Mouse (Mus musculus) liver, embryonic 13.5 days (tissue): Measurements from ENCODE around the gene Btrc. TPM values are rescaled to one million over a fixed set of nuclear protein-coding genes. Genes with fewer than 3 reads are reported as not detected.
"Not testable (repeated sequence)": the region's sequence is repeated elsewhere in the genome, so short reads cannot be mapped to it uniquely, and the experiment has no call there.

Experiments used
- ATAC-seq: fragments of 200-750 bp; cut with Nextera tagmentation; 2 replicates; pipeline ENCODE4 v1.8.0; 2017; ENCODE audit warnings: low read depth, mild to moderate bottlenecking, moderate number of reproducible peaks, moderate library complexity
- DNase-seq: peaks from one replicate; pipeline ENCODE4 v3.0.0; 2022
- H3K27ac ChIP-seq: fragments of 300-500 bp; sonication (generic); 2 replicates; pipeline ENCODE4 v1.5.1; 2015; ENCODE audit warnings: moderate library complexity, mild to moderate bottlenecking, inconsistent platforms
- H3K27me3 ChIP-seq: fragments of 300-500 bp; sonication (generic); 2 replicates; pipeline ENCODE4 v1.6.1; 2015; ENCODE audit warnings: mild to moderate bottlenecking, inconsistent platforms
- H3K36me3 ChIP-seq: fragments of 300-500 bp; sonication (generic); 2 replicates; pipeline ENCODE4 v1.6.1; 2015; ENCODE audit warnings: mild to moderate bottlenecking, inconsistent platforms
- H3K4me1 ChIP-seq: fragments of 300-500 bp; sonication (generic); replicated peaks from 2 replicates; pipeline ENCODE4 v1.6.1; 2015; ENCODE audit warnings: inconsistent platforms
- H3K4me2 ChIP-seq: fragments of 300-500 bp; sonication (generic); 2 replicates; pipeline ENCODE4 v1.6.1; 2015; ENCODE audit warnings: inconsistent platforms, mild to moderate bottlenecking, moderate library complexity
- H3K4me3 ChIP-seq: fragments of 300-500 bp; sonication (generic); replicated peaks from 2 replicates; pipeline ENCODE4 v1.5.1; 2015; ENCODE audit warnings: mild to moderate bottlenecking, inconsistent platforms
- H3K9ac ChIP-seq: fragments of 300-500 bp; sonication (generic); 2 replicates; pipeline ENCODE4 v1.6.1; 2015; ENCODE audit warnings: mild to moderate bottlenecking, inconsistent platforms
- H3K9me3 ChIP-seq: fragments of 300-500 bp; sonication (generic); replicated peaks from 2 replicates; pipeline ENCODE4 v1.6.1; 2016; ENCODE audit warnings: inconsistent platforms
- WGBS: fragments of 180-500 bp; shearing (Covaris S2); methylation state at CpG from one replicate; pipeline ENCODE4 v1.1.7; 2015; ENCODE audit not compliant: insufficient replicate concordance; 5-methylcytosine and 5-hydroxymethylcytosine counted together
- polyA plus RNA-seq: library from polyadenylated mRNA; unstranded; fragments of >200 nt; fragmentation: Nextera tagmentation; extraction: Ambion mirVana; gene quantifications from 2 replicates; pipeline ENCODE4 v1.2.1, GENCODE M21; 2015

Btrc gene
- polyA plus RNA-seq, 1 experiment from 2014 or later = 44.1 TPM

DNA sequence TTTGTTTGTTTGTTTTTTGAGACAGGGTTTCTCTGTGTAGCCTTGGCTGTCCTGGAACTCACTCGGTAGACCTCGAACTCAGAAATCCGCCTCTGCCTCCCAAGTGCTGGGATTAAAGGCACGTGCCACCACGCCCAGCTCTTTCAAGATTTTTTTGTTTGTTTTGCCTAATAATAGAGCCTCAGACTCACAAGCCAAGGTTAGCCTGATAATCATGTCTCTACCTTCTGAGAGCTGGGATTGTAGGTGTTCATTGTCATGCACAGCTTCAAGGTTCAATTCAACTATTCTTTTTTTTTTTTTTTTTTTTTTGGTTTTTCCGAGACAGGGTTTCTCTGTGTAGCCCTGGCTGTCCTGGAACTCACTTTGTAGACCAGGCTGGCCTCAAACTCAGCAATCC lies 6.7 kb upstream of the Btrc start:
- not testable (repeated sequence) for H3K27ac ChIP-seq, H3K4me2 ChIP-seq, H3K4me3 ChIP-seq, H3K27me3 ChIP-seq, H3K9me3 ChIP-seq, DNase-seq, H3K36me3 ChIP-seq, ATAC-seq, H3K9ac ChIP-seq
- 64% methylated on average over 6 of the region's 6 CpGs for WGBS
- H3K4me1 ChIP-seq = peaks cover 20% of the 10 kb centered on the region

- DNase-seq (peak; percentile 34), ATAC-seq (peak; percentile 37)
- Histone ChIP-seq H3K4me3 (no peak overlapping the region), H3K4me2 (peak overlapping the region; percentile 17; the same call in 1 of the 2 replicates), H3K36me3 (no peaks in the 10 kb centered on the region), H3K4me1 (peaks cover 41% of the 10 kb centered on the region), H3K27me3 (no peaks in the 10 kb centered on the region; the same call in 1 of the 2 replicates), H3K9ac (no peak overlapping the region), H3K9me3 (no peaks in the 10 kb centered on the region), H3K27ac (peak overlapping the region; percentile 70)
These were observed 3.0 kb upstream of the Btrc start for GRCm38 (mm10) chr19:45360486-45360885.

DNA sequence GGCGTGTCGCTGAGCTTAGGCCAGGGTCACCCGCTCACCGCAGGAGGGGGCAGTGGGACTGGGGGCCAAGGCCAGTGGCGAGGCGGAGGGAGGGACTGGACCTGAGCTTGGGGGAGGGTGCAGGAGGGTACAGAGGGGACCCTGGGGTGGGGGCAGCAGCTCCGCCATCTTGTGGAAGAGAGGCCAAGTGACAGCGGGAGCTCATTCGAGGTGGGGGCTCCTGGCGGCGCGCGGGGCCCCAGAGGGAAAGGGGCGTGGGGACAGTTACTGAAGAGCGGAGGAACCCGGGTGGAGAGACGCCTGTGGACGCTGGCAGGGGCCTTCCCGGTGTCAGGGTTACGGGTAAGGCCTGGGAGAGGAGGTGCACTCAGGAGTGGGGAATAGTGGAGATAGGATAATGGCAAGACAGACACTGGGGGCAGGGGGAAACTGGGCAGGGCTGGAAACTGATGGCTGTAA lies 428 bp downstream of the Btrc start:
- H3K4me2 ChIP-seq = peak overlapping the region; percentile 85
- ATAC-seq (no peak; the same call in 1 of the 2 replicates), DNase-seq (no peak)
- no peaks in the 10 kb centered on the region for H3K36me3 ChIP-seq
- H3K27me3 ChIP-seq = no peaks in the 10 kb centered on the region
- WGBS = under 1% methylated on average over 20 of the region's 20 CpGs
- H3K4me1 ChIP-seq = peaks cover 49% of the 10 kb centered on the region
- no peaks in the 10 kb centered on the region for H3K9me3 ChIP-seq
- H3K27ac ChIP-seq = peak overlapping the region; percentile 74
- peak overlapping the region; percentile 92 for H3K9ac ChIP-seq
- peak overlapping the region; percentile 82 for H3K4me3 ChIP-seq

DNA sequence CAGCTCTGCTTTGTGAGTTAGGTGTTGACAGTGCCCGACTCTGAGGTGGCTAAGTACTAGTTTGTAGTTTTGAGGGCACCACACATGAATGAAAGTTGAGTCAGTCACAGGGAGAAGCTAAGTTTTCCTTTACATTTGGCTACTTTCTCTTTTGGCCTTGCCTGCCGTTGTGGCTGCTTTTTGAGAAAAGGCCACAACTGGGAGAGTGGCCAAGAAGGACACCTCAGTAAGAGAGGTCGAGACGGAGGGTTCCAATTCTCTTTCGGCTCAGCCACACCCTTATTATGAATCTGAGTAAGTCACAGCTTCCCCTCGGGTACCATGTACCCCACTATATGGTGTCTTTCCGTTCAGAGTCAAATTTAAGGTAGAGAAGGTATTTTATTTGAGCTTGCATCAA lies 3.1 kb downstream of the Btrc start:
- peaks cover 30% of the 10 kb centered on the region for H3K4me1 ChIP-seq
- no peaks in the 10 kb centered on the region for H3K27me3 ChIP-seq
- no peaks in the 10 kb centered on the region for H3K9me3 ChIP-seq
- DNase-seq = no peak
- 76% methylated on average over 7 of the region's 7 CpGs for WGBS
- no peaks in the 10 kb centered on the region for H3K36me3 ChIP-seq
- ATAC-seq = no peak
- H3K4me3 ChIP-seq = no peak overlapping the region
- no peak overlapping the region for H3K27ac ChIP-seq
- H3K9ac ChIP-seq = no peak overlapping the region
- H3K4me2 ChIP-seq = no peak overlapping the region

DNA sequence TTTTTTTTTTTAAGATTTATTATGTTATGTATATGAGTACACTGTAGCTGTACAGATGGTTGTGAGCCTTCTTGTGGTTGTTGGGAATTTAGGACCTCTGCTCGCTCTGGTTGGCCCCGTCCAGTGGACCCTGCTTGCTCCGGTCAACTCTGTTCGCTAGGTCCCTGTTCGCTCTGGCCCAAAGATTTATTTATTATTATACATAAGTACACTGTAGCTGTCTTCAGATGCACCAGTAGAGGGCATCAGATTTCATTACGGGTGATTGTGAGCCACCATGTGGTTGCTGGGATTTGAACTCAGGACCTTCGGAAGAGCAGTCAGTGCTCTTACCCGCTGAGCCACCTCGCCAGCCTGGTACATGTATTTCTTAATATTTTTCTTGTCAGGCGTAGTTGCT lies 21.3 kb downstream of the Btrc start:
- ATAC-seq, H3K4me1 ChIP-seq, DNase-seq, H3K9me3 ChIP-seq, H3K27me3 ChIP-seq, H3K9ac ChIP-seq, H3K4me3 ChIP-seq, H3K27ac ChIP-seq, H3K4me2 ChIP-seq: not testable (repeated sequence)
- 87% methylated on average over 10 of the region's 10 CpGs for WGBS
- H3K36me3 ChIP-seq = peaks cover 18% of the 10 kb centered on the region

- no peak overlapping the region for H3K27ac ChIP-seq
- no peaks in the 10 kb centered on the region for H3K4me1 ChIP-seq
- no peaks in the 10 kb centered on the region for H3K9me3 ChIP-seq
- H3K27me3 ChIP-seq = no peaks in the 10 kb centered on the region
- H3K9ac ChIP-seq = no peak overlapping the region
- no peak for ATAC-seq
- no peak for DNase-seq
- H3K4me3 ChIP-seq = no peak overlapping the region
- H3K36me3 ChIP-seq = peaks cover 12% of the 10 kb centered on the region
- WGBS = 85% methylated on average over 6 of the region's 6 CpGs
- H3K4me2 ChIP-seq = no peak overlapping the region
These were observed 25.0 kb downstream of the Btrc start for GRCm38 (mm10) chr19:45388551-45388950.

DNA sequence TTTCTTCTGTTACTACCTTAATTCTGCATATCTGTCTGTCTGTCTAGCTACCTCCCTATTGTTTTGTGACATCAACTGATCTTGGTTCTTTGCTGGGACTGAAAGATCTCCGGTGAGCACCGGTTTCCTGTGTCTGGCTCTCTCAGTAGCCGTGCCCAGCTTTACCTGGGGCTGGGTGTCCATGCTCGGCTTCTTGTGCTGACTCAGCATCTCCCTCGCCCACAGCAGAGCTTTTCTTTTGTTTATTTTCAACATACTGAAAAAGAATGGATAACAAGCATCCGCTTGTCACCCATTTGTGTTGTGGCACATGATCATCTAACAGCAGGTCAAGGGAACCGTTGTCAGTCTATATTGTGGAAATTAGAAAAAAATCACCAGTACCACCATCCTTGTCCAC lies 30.5 kb downstream of the Btrc start:
- Histone ChIP-seq H3K4me1 (no peaks in the 10 kb centered on the region), H3K9me3 (no peaks in the 10 kb centered on the region), H3K27ac (no peak overlapping the region), H3K36me3 (no peaks in the 10 kb centered on the region), H3K4me3 (no peak overlapping the region), H3K9ac (no peak overlapping the region), H3K4me2 (no peak overlapping the region), H3K27me3 (no peaks in the 10 kb centered on the region)
- ATAC-seq (no peak), DNase-seq (no peak)
- 75% methylated on average over 7 of the region's 7 CpGs for WGBS

- no peak overlapping the region for H3K4me2 ChIP-seq
- no peak for ATAC-seq
- DNase-seq = no peak
- no peak overlapping the region for H3K9ac ChIP-seq
- 41% methylated on average over 2 of the region's 2 CpGs for WGBS
- no peak overlapping the region for H3K4me3 ChIP-seq
- H3K9me3 ChIP-seq = no peaks in the 10 kb centered on the region
- no peaks in the 10 kb centered on the region for H3K4me1 ChIP-seq
- no peaks in the 10 kb centered on the region for H3K27me3 ChIP-seq
- peaks cover 3% of the 10 kb centered on the region; the same call in 1 of the 2 replicates for H3K36me3 ChIP-seq
- H3K27ac ChIP-seq = no peak overlapping the region
These were observed 47.5 kb downstream of the Btrc start for GRCm38 (mm10) chr19:45411000-45411399.

DNA sequence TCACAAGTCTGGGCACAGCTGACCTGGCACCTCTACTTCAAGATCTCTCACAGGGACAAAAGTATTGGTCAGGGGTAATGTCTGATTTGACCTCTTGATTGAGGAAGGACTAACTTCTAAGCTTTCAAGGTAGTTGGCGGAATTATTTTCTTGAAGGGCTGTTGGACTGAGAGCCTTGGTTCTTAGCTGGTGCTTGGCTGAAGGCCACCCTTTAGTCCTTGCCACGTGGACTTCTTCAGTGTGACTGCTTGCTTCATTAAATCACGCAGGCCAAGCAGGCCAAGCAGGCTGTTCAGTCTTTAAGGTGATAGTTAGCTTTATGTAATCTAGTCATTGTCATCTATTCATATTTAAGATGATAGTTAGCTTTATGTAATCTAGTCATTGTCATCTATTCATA lies 49.2 kb downstream of the Btrc start:
- Histone ChIP-seq H3K27me3 (no peaks in the 10 kb centered on the region), H3K9ac (no peak overlapping the region), H3K4me3 (no peak overlapping the region), H3K27ac (no peak overlapping the region), H3K4me2 (no peak overlapping the region), H3K36me3 (peaks cover 3% of the 10 kb centered on the region; the same call in 1 of the 2 replicates), H3K9me3 (no peaks in the 10 kb centered on the region), H3K4me1 (no peaks in the 10 kb centered on the region)
- ATAC-seq (no peak), DNase-seq (no peak)
- 78% methylated on average over 3 of the region's 3 CpGs for whole genome bisulfite sequencing

GRCm38 (mm10) chr19:45413966-45414365 lies 50.4 kb downstream of the Btrc start:
- 60% methylated on average over 3 of the region's 3 CpGs for WGBS
- H3K4me1 ChIP-seq = no peaks in the 10 kb centered on the region

GRCm38 (mm10) chr19:45417601-45418000 lies 54.1 kb downstream of the Btrc start:
- DNase-seq (no peak), ATAC-seq (no peak)
- H3K27me3 ChIP-seq = no peaks in the 10 kb centered on the region
- H3K4me1 ChIP-seq = peaks cover 3% of the 10 kb centered on the region; the same call in 1 of the 2 replicates
- H3K9ac ChIP-seq = no peak overlapping the region
- no peaks in the 10 kb centered on the region for H3K9me3 ChIP-seq
- no peak overlapping the region for H3K4me3 ChIP-seq
- H3K36me3 ChIP-seq = peaks cover 3% of the 10 kb centered on the region; the same call in 1 of the 2 replicates
- H3K4me2 ChIP-seq = no peak overlapping the region
- no peak overlapping the region for H3K27ac ChIP-seq

More at GRCm38 (mm10) chr19:45413966-45414365, 50.4 kb downstream of the Btrc start:
- H3K9me3 ChIP-seq = no peaks in the 10 kb centered on the region
- H3K27me3 ChIP-seq = no peaks in the 10 kb centered on the region
- no peak overlapping the region for H3K27ac ChIP-seq
- ATAC-seq (no peak), DNase-seq (no peak)
- no peak overlapping the region for H3K9ac ChIP-seq
- H3K4me2 ChIP-seq = no peak overlapping the region
- no peak overlapping the region for H3K4me3 ChIP-seq
- H3K36me3 ChIP-seq = peaks cover 3% of the 10 kb centered on the region; the same call in 1 of the 2 replicates

DNA sequence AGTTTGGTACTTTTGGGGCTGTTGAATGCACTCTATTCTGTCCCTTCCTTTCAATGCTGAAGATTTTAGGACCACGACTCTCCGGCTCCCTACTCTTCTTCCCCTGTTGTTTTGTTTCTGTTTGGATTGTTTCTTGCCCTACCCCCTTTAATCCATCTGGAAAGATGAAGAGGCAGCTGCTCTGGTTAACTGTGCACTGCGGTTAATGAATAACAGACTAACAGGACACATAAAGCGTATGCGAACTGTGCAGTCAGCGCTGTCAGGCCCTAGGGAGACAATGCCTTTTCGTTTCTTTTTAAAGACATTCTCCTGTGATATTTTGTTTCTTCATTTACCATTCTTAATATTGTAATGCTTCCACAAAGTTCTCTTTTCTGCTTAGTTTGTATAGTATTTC lies 58.7 kb downstream of the Btrc start:
- Histone ChIP-seq H3K4me3 (no peak overlapping the region), H3K9ac (no peak overlapping the region), H3K36me3 (0 out of 2 replicates have a peak, but pooled peaks cover 7% of the 10 kb centered on the region), H3K9me3 (no peaks in the 10 kb centered on the region), H3K27ac (no peak overlapping the region), H3K4me1 (peaks cover 6% of the 10 kb centered on the region; the same call in 1 of the 2 replicates), H3K27me3 (no peaks in the 10 kb centered on the region), H3K4me2 (peak overlapping the region; percentile 33)
- WGBS = 77% methylated on average over 7 of the region's 7 CpGs
- DNase-seq = no peak
- ATAC-seq = no peak
